Mouse (Mus musculus) megakaryocyte progenitor cell, adult 5-6 weeks (primary cell): ENCODE results near the gene Acad11. TPM values are rescaled to one million over a fixed set of nuclear protein-coding genes. Genes with fewer than 3 reads are reported as not detected.
A peak's percentile ranks its signal among the peaks of the same experiment; 100 is the strongest.

Experiments
- ATAC-seq: replicated peaks from 2 replicates; pipeline ENCODE4 v1.8.0; 2016; ENCODE audit warnings: mild to moderate bottlenecking, moderate TSS enrichment, inconsistent platforms; ENCODE audit not compliant: poor library complexity
- total RNA-seq, 2 experiments: library from RNA; stranded (forward) in 1 of 2; stranded (reverse) in 1 of 2; fragments of 157-497, 149-512 nt in 1 of 2; fragments of 200-1000 nt in 1 of 2; gene quantifications; 2 replicates each; pipeline versions ENCODE4 v1.2.3 to v1.2.4; 2015 to 2017

The Acad11 gene
- total RNA-seq, 2 experiments from 2014 or later = 16.0 to 18.1 TPM

DNA sequence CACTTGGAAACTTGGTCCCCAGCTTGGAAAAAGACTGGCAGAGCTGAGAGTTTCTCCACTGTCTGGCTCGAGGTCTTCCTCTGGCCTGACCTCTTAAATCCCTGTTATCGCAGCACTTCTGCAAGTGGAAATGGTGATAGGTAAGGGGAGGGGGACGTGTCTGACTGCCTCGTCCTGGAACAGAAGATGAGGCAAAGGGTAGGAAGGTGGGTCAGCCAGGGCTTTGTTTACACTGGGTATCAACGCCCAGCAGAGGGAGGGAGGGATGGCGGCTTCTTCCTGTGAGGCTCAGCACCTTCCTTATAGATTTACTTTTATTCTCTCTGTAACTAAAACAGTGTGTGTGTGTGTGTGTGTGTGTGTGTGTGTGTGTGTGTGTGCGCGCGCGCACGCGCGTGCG is 79.6 kb downstream of the Acad11 start:
- no peak for ATAC-seq

- peak; percentile 75 for ATAC-seq
Observed at GRCm38 (mm10) chr9:104144314-104144996, 81.3 kb downstream of the Acad11 start.

- ATAC-seq = no peak
Observed at GRCm38 (mm10) chr9:104146683-104147082, 83.5 kb downstream of the Acad11 start.

DNA sequence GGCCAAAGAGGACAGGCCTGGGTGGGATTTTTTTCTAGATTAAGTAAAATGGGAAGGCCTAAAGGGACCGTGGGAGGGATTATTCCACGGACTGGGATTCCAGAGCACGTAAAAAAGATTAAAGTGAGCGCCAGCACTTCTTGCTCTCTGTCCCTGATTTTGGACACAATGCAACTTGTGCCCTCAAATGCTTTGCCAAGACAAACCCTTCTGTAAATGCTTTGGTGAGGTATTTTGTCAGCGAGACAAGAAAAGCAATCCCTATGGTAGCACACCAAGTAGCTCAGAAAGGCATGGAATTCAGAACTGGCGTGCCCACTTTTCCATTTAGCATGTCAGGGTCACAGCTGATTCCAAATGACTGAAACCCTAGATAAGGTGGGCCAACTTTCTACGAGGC is 85.8 kb downstream of the Acad11 start:
- no peak for ATAC-seq

- ATAC-seq = no peak
Observed at GRCm38 (mm10) chr9:104152121-104152520, 88.9 kb downstream of the Acad11 start.

- no peak for ATAC-seq
Observed at GRCm38 (mm10) chr9:104155100-104155715, 92.0 kb downstream of the Acad11 start.

DNA sequence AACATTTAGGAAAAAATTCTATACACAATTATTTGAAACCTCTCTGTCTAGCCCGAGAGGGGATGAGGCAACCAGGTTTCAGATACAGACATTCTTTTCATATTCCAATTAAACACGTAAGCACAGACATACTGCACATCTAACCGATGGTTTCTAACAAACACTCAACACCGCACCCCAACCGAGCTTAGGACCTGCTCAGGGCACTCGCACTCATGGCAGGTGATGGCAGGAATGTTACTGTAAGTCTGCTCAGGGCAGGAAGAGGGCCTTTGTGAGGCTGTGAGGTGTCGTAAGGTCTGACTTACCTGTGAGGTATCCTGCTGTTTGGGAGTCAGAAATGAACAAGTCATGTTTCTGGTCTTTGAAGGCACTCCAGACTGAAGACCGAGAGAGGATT is 93.3 kb downstream of the Acad11 start:
- no peak for ATAC-seq

GRCm38 (mm10) chr9:104157291-104157690 is 94.1 kb downstream of the Acad11 start:
- ATAC-seq = no peak

DNA sequence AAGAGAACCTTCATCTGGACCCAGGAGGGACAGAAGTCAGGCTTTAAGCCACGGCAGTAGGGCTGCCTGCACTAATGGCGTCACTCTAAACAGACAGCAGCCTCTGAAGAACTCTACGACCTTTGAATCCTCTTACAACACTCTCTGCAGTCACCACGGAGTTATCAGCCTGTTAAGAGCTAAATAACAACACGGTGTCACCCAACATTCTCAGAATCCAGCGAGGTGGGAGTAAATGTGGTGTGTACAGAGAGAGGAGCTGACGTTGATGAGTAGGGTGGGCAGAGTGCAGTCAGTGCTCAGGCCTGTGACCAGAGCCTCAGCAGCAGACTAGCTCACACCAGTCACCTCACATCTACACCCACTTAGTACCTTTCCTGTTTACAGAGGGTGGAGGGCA is 97.9 kb downstream of the Acad11 start:
- no peak for ATAC-seq

DNA sequence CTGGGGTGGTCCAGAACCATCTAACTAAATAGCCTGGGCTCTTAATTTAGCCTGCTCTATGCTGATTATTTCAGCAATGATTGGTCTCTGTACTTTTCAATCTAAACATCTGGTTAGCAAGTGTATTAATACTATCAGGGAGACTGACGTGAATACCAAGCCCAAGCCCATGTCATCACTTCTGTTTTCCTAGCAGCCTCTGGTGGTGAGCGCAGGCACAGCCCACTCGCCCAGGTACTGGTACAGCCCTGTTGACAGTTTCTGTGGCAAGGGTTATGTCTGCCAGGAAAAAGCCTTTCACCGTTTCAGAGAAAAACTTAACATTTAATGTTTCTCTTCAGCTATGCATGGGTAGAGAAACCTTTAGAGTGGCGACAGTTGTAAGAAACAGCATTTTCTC is 101.0 kb downstream of the Acad11 start:
- no peak for ATAC-seq

DNA sequence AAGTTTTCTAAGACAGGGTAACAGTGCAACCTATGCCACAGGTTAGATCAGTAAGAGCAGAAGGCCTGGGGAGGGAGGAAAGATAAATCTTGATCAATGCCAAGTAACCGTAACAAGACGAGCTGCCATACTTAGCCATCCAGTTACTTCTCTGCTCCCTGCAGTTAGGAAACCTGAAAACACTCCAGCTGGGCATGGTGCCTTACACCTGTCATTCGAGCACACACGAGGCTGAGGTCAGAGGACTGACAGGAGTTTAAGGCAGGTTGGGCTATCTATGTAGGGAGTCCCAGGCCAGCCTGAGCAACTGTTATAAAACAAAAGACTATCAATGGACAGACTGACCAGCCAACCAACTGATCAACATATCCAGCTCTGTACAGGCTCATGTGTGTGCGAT is 102.7 kb downstream of the Acad11 start:
- no peak for ATAC-seq

- no peak for ATAC-seq
Observed at GRCm38 (mm10) chr9:104169986-104170385, 106.8 kb downstream of the Acad11 start.

GRCm38 (mm10) chr9:104171651-104172050 is 108.5 kb downstream of the Acad11 start:
- ATAC-seq = no peak

- no peak for ATAC-seq
Observed at GRCm38 (mm10) chr9:104172342-104172741, 109.2 kb downstream of the Acad11 start.

Other genes starting within 250 kb of the Acad11 start
- 1.3 and 8.9 TPM in 2 replicates for gene Nphp3, start 60.8 kb upstream of the Acad11 start, total RNA-seq (2015)
- 2.4 and 3.3 TPM in 2 replicates for gene Nphp3, start 60.8 kb upstream of the Acad11 start, total RNA-seq (2017)
- gene Gm28305, start 22.7 kb upstream of the Acad11 start, total RNA-seq (2015) = not detected in 2 replicates
- not detected in 2 replicates for gene Gm28305, start 22.7 kb upstream of the Acad11 start, total RNA-seq (2017)
- 56.0 and 62.4 TPM in 2 replicates for gene Uba5, start 243 bp upstream of the Acad11 start, total RNA-seq (2015)
- 46.8 and 54.0 TPM in 2 replicates for gene Uba5, start 243 bp upstream of the Acad11 start, total RNA-seq (2017)
- gene Ackr4, start 63.6 kb downstream of the Acad11 start, total RNA-seq (2015) = not detected in 2 replicates
- not detected in 2 replicates for gene Ackr4, start 63.6 kb downstream of the Acad11 start, total RNA-seq (2017)
- gene Dnajc13, start 199.6 kb downstream of the Acad11 start, total RNA-seq (2015) = 91.6 and 107 TPM in 2 replicates
- 52.1 and 55.5 TPM in 2 replicates for gene Dnajc13, start 199.6 kb downstream of the Acad11 start, total RNA-seq (2017)